Mouse (Mus musculus) lung, embryonic 16.5 days (tissue): ENCODE results near the gene Nhej1. TPM values are rescaled to one million over a fixed set of nuclear protein-coding genes. Genes with fewer than 3 reads are reported as not detected.

ENCODE experiments used
- ATAC-seq: fragments of 200-750 bp; cut with Nextera tagmentation; 2 replicates; pipeline ENCODE4 v1.8.0; 2017; ENCODE audit warnings: low read depth, mild to moderate bottlenecking, moderate library complexity
- H3K27ac ChIP-seq: fragments of 300-500 bp; sonication (generic); 2 replicates; pipeline ENCODE4 v1.5.1; 2014; ENCODE audit warnings: mild to moderate bottlenecking, control low read depth, low read length
- H3K27me3 ChIP-seq: fragments of 300-500 bp; sonication (generic); 2 replicates; pipeline ENCODE4 v1.6.1; 2014; ENCODE audit warnings: low read depth, low read length, mixed read lengths; ENCODE audit not compliant: control insufficient read depth, insufficient read depth
- H3K36me3 ChIP-seq: fragments of 300-500 bp; sonication (generic); 2 replicates; pipeline ENCODE4 v1.6.1; 2014; ENCODE audit warnings: low read length; ENCODE audit not compliant: control insufficient read depth, insufficient read depth
- H3K4me1 ChIP-seq: fragments of 300-500 bp; sonication (generic); replicated peaks from 2 replicates; pipeline ENCODE4 v1.6.1; 2014; ENCODE audit warnings: low read length, mixed read lengths; ENCODE audit not compliant: control insufficient read depth, insufficient read depth
- H3K4me2 ChIP-seq: fragments of 300-500 bp; sonication (generic); 2 replicates; pipeline ENCODE4 v1.6.1; 2014; ENCODE audit warnings: low read depth, low read length, control low read depth
- H3K4me3 ChIP-seq: fragments of 300-500 bp; sonication (generic); 2 replicates; pipeline ENCODE4 v1.5.1; 2014; ENCODE audit warnings: mild to moderate bottlenecking, low read length, control low read depth
- H3K9ac ChIP-seq: fragments of 300-500 bp; sonication (generic); 2 replicates; pipeline ENCODE4 v1.6.1; 2014; ENCODE audit warnings: low read length, control low read depth
- H3K9me3 ChIP-seq: fragments of 300-500 bp; sonication (generic); 2 replicates; pipeline ENCODE4 v1.6.1; 2016; ENCODE audit warnings: low read length; ENCODE audit not compliant: control insufficient read depth
- WGBS: fragments of 180-500 bp; shearing (Covaris S2); extraction: QIAGEN DNeasy Blood & Tissue Kit; methylation state at CpG from one replicate; pipeline ENCODE4 v1.1.7; 2014; 5-methylcytosine and 5-hydroxymethylcytosine counted together
- polyA plus RNA-seq: library from polyadenylated mRNA; unstranded; fragments of >200 nt; fragmentation: Nextera tagmentation; extraction: Ambion mirVana; gene quantifications from 2 replicates; pipeline ENCODE4 v1.2.1, GENCODE M21; 2015

Nhej1 gene
- polyA plus RNA-seq, 1 experiment from 2014 or later, result 10.4 TPM

DNA sequence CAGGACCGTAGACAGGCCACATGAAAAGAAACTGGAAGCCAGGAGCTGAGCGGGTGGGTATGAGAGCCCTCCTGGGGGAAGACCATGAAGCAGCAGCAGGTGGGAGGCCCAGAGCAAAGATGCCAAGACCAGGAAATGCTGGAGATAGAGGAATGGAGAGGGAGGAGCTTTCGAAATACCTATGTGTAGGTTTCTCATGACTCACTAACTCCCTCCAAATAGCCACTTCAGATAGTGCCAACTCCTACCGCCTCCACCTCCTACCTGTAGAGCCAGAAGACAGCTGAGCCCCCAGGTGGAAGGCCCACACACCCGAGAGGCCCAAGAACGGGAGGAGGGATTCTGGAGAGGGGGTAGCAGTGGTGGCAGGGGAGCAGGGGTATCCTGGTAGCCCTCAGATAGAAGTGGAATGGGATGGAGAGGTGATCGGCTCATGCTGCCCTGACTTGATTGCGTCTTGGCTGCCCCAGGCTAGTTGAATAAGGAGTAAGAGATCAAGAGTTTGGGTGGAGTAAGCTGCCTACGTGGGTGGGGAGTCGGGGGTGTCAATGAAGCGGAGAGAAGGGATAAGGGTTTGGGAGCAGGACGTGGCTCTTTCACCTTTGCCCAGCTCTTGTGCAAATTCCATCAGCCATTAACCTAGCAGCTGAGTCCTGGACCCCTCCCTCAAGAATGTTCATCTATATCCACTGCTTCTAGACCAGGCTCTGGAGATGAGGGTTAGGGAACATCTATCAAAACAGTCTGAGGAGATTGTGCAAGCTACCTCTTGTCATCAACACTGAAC is 8.6 kb upstream of the Nhej1 start, which contains the start of gene Slc23a3:
Slc23a3 (minus strand) TSS at position 470 of the 787 bp plus-strand sequence.
- Histone ChIP-seq H3K27ac (no peak within 1 kb of the TSS), H3K9me3 (no peaks in the 10 kb centered on the region), H3K4me2 (no peak within 1 kb of the TSS), H3K4me3 (no peak within 1 kb of the TSS), H3K4me1 (peaks cover 5% of the 10 kb centered on the region; the same call in 1 of the 2 replicates), H3K9ac (0 out of 2 replicates have a peak within 1 kb of the TSS, but pooled peaks have one; percentile 6), H3K27me3 (no peaks in the 10 kb centered on the region), H3K36me3 (peaks cover 16% of the 10 kb centered on the region)
- 45% methylated on average over 12 of the region's 12 CpGs for WGBS
- peak; percentile 23; the same call in 1 of the 2 replicates for ATAC-seq

DNA sequence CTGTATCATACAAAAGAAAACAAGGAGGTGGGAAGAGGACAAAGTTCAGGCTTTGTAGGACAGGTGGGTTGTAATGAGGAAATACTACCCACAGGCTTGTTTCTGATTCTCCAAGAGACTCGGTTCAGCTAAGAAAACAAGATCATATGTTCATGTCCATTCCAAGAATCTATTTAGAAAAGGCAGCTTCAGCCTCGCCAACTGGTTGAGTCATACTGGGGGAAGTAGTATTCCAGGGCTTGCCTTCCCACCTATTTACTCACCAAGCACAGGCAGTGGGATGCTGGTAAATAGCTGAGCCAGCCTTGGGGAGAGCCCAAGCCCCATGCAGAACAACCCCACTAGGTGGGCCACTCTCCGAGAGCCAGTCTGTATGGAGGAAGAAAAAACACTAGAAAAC is 3.6 kb upstream of the Nhej1 start:
- Histone ChIP-seq H3K27me3 (no peaks in the 10 kb centered on the region), H3K27ac (no peak overlapping the region), H3K36me3 (no peaks in the 10 kb centered on the region), H3K4me1 (peaks cover 8% of the 10 kb centered on the region), H3K4me2 (no peak overlapping the region), H3K9me3 (no peaks in the 10 kb centered on the region), H3K4me3 (no peak overlapping the region), H3K9ac (no peak overlapping the region)
- 73% methylated on average over 3 of the region's 3 CpGs for WGBS
- no peak for ATAC-seq

DNA sequence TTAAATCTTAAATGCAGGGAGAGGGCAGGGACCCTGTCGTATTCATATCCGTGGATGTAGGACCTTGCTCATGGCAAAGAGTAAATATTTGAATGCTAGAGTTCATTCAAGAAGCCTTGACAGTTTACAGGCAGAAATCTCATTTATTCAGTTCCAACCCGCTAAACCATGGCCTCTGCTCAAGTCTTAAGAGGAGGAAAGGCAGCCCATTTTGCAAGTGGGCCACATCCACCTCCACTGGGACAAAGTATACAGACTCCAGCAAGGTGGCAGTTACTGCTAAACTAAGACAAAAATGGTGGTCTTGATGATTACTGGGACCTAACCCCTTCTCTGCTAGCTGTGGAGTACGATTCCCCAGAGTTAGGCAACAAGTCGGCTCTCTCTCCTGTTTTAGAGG is 418 bp upstream of the Nhej1 start:
- Histone ChIP-seq H3K4me1 (peaks cover 5% of the 10 kb centered on the region), H3K27ac (peak overlapping the region; percentile 99), H3K36me3 (no peaks in the 10 kb centered on the region), H3K9me3 (no peaks in the 10 kb centered on the region), H3K9ac (peak overlapping the region; percentile 82), H3K4me2 (peak overlapping the region; percentile 60), H3K27me3 (no peaks in the 10 kb centered on the region), H3K4me3 (peak overlapping the region; percentile 66)
- WGBS, result 28% methylated on average over 5 of the region's 5 CpGs
- ATAC-seq, result peak; percentile 5; the same call in 1 of the 2 replicates

DNA sequence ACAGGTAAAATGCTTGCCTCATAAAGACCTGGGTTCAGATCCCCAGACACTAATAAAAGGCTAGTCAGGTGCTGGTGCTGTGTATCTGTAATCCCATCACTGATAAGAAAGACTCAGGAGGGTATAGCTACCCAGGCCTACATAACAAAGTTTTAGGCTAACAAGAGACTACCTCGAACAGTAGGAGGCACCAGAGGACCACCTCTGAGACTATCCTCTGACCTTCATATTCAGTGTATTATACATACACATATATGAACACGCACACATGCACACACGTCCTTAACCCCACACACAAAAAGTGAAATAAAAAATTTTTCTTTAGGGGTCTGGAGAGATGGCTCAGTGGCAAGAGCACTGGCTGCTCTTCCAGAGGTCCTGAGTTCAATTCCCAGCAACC is 2.8 kb downstream of the Nhej1 start:
- Histone ChIP-seq H3K4me1 (peaks cover 5% of the 10 kb centered on the region), H3K9ac (no peak overlapping the region), H3K4me2 (no peak overlapping the region), H3K36me3 (no peaks in the 10 kb centered on the region), H3K27me3 (no peaks in the 10 kb centered on the region), H3K4me3 (no peak overlapping the region), H3K9me3 (no peaks in the 10 kb centered on the region), H3K27ac (no peak overlapping the region)
- ATAC-seq, result no peak
- 68% methylated on average over 3 of the region's 3 CpGs for WGBS

DNA sequence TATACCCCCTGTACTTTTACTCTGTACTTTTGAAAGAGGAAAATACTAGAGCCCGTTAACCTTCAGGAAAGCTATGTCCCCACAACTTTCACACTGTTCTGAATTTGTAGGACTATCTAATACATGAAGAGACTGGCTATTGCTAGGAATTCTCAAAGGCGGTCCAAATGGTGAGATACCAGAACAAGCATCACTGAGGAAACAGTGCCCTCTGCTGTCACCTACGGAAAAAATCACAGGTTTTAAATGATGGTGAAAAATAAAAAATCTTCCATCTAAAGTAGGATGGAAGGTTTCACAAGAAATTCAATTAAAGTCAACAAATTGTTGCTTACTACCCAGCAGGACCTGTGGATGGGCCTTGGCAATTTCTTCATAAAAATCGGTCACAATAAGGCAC is 72.9 kb downstream of the Nhej1 start:
- Histone ChIP-seq H3K4me1 (peaks cover 6% of the 10 kb centered on the region; the same call in 1 of the 2 replicates), H3K9ac (no peak overlapping the region), H3K27ac (no peak overlapping the region), H3K4me3 (no peak overlapping the region), H3K27me3 (no peaks in the 10 kb centered on the region), H3K36me3 (no peaks in the 10 kb centered on the region), H3K4me2 (no peak overlapping the region), H3K9me3 (no peaks in the 10 kb centered on the region)
- ATAC-seq, result no peak
- WGBS, result 23% methylated on average over 4 of the region's 4 CpGs

DNA sequence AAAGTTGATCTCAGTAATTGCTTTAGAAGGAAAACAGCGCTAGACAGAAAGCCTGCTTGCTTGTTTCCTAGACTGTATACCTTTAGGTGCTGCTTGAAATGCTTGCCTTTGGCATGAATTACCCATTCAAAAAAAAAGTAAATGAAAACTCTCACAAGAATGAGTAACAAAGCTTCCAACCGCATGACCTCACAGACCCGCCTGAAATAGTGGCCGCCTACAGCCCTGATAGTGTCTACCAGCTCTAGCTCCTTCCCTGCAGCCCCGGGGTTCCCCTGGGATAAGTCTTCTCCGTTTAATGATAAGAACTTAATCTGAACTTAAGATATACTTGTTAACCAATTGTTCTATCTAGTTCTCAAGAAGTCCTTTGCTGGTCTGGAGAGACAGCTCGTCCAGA is 73.6 kb downstream of the Nhej1 start:
- Histone ChIP-seq H3K4me2 (no peak overlapping the region), H3K4me1 (peaks cover 6% of the 10 kb centered on the region; the same call in 1 of the 2 replicates), H3K9ac (no peak overlapping the region), H3K27ac (no peak overlapping the region), H3K36me3 (no peaks in the 10 kb centered on the region), H3K9me3 (no peaks in the 10 kb centered on the region), H3K4me3 (no peak overlapping the region), H3K27me3 (no peaks in the 10 kb centered on the region)
- 52% methylated on average over 7 of the region's 7 CpGs for WGBS
- no peak for ATAC-seq

DNA sequence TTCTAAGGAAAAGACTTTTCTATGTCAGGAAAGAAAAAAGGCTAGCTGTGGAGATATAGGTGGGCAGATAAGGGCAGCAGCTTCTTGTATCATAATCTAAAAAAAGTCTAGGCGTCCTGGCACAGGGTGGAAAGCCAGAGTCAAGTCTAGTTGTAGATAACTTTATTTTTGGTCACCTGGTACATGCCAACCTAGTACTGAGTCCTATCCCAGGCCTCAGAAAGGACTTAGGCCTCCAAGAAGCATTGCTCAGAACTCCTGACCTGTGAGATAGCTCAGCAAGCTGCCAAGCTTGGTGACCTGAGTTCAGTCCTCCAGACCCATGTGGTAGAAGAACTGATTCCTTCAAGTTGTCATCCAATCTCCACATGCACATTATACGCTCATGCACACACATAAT is 76.4 kb downstream of the Nhej1 start:
- peaks cover 6% of the 10 kb centered on the region; the same call in 1 of the 2 replicates for H3K4me1 ChIP-seq
- no peaks in the 10 kb centered on the region for H3K36me3 ChIP-seq
- no peak for ATAC-seq
- H3K4me3 ChIP-seq, result no peak overlapping the region
- no peak overlapping the region for H3K4me2 ChIP-seq
- 77% methylated on average over 2 of the region's 2 CpGs for WGBS
- no peaks in the 10 kb centered on the region for H3K9me3 ChIP-seq
- no peak overlapping the region for H3K9ac ChIP-seq
- no peaks in the 10 kb centered on the region for H3K27me3 ChIP-seq
- H3K27ac ChIP-seq, result no peak overlapping the region

DNA sequence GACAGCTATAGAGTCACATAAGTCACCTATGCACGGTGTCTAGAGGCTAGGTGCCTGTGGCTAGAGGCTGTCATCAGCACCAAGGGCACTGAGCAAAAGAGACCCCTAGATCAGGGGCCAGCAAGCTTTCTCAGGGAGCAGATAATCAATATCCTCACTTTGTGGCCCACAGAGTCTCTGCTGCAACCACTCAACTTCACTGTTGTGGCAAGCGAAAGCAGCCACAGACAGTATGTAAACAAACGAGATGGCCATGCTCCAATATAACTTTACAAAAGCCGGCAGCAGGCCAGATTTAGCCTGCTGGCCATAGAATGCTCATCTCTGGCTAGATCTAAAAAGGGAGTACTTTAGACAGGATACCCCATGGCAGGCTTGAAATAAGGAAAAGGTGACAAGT is 77.0 kb downstream of the Nhej1 start:
- no peak overlapping the region for H3K4me2 ChIP-seq
- 20% methylated on average over 4 of the region's 4 CpGs for WGBS
- 0 out of 2 replicates have a peak, but pooled peaks have one; percentile 52 for ATAC-seq

DNA sequence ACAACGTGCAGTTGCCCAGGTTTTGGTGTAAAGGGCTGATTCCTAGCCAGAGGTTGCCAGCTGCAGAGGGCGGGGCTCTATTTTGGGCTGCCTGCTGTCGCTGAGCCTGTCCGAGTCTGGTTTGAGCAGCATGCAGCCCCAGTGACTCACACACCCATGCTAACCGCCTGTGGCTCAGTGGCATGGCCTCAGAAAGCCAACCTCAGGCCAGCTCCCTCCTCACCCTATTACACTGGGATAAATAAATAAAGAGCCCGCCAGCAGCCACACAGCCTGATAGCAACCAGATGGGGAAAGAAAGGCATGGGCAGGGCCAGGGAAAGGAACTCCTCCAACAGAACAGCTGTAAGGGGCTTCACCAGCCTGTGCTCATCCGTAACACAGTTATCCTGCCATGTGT is 84.6 kb downstream of the Nhej1 start:
- WGBS, result 31% methylated on average over 7 of the region's 7 CpGs
- Histone ChIP-seq H3K27ac (no peak overlapping the region), H3K4me3 (no peak overlapping the region), H3K9ac (no peak overlapping the region), H3K4me2 (no peak overlapping the region), H3K9me3 (no peaks in the 10 kb centered on the region), H3K4me1 (no peaks in the 10 kb centered on the region), H3K36me3 (no peaks in the 10 kb centered on the region), H3K27me3 (no peaks in the 10 kb centered on the region)
- ATAC-seq, result peak; percentile 62; the same call in 1 of the 2 replicates

More for the DNA sequence above, 77.0 kb downstream of the Nhej1 start:
- Histone ChIP-seq H3K9ac (no peak overlapping the region), H3K36me3 (no peaks in the 10 kb centered on the region), H3K4me3 (no peak overlapping the region), H3K27me3 (no peaks in the 10 kb centered on the region), H3K27ac (no peak overlapping the region), H3K9me3 (no peaks in the 10 kb centered on the region), H3K4me1 (peaks cover 6% of the 10 kb centered on the region; the same call in 1 of the 2 replicates)
